Mouse (Mus musculus) liver, embryonic 14.5 days (tissue): Measurements from ENCODE around the gene Slc17a4. TPM values are rescaled to one million over a fixed set of nuclear protein-coding genes. Genes with fewer than 3 reads are reported as not detected.
A peak's percentile ranks its signal among the peaks of the same experiment; 100 is the strongest.

Source experiments
- ATAC-seq: fragments of 200-750 bp; cut with Nextera tagmentation; 2 replicates; pipeline ENCODE4 v1.8.0; 2017; ENCODE audit warnings: moderate number of reproducible peaks, mild to moderate bottlenecking, moderate library complexity; ENCODE audit not compliant: insufficient read depth
- DNase-seq, 3 experiments: peaks; one replicate each; pipeline ENCODE4 v3.0.0-alpha.2; 2012 to 2013; ENCODE audit warnings: low read depth in 3 of 3, low spot score in 3 of 3
- H3K27ac ChIP-seq: fragments of 300-500 bp; sonication (generic); 2 replicates; pipeline ENCODE4 v1.5.1; 2014; ENCODE audit warnings: moderate library complexity, mild to moderate bottlenecking, control low read depth, inconsistent platforms
- H3K27me3 ChIP-seq: fragments of 300-500 bp; sonication (generic); 2 replicates; pipeline ENCODE4 v1.6.1; 2014; ENCODE audit warnings: mild to moderate bottlenecking, low read length, moderate library complexity; ENCODE audit not compliant: control insufficient read depth, insufficient read depth
- H3K36me3 ChIP-seq: fragments of 300-500 bp; sonication (generic); replicated peaks from 2 replicates; pipeline ENCODE4 v1.6.1; 2014; ENCODE audit warnings: low read depth; ENCODE audit not compliant: control insufficient read depth, insufficient read depth
- H3K4me1 ChIP-seq, 2 experiments: fragments of 200-500 bp in 1 of 2; fragments of 300-500 bp in 1 of 2; sonication (generic) in 1 of 2; replicated peaks; 2 replicates each; pipeline ENCODE4 v1.6.1; 2012 to 2014; ENCODE audit warnings: antibody characterized with exemption in 1 of 2, inconsistent platforms in 1 of 2, low read length in 1 of 2; ENCODE audit not compliant: control insufficient read depth in 2 of 2, insufficient read depth in 2 of 2
- H3K4me2 ChIP-seq: fragments of 300-500 bp; sonication (generic); 2 replicates; pipeline ENCODE4 v1.6.1; 2014; ENCODE audit warnings: low read depth, mild to moderate bottlenecking, control low read depth, moderate library complexity
- H3K4me3 ChIP-seq, 2 experiments: fragments of 200-500 bp in 1 of 2; fragments of 300-500 bp in 1 of 2; sonication (generic) in 1 of 2; 2 replicates each; pipeline ENCODE4 v1.5.1; 2012 to 2014; ENCODE audit warnings: low read depth in 2 of 2, low read length in 2 of 2, mild to moderate bottlenecking in 2 of 2, control low read depth in 1 of 2, inconsistent platforms in 1 of 2, moderate library complexity in 1 of 2; ENCODE audit not compliant: insufficient read depth in 1 of 2
- H3K9ac ChIP-seq: fragments of 300-500 bp; sonication (generic); replicated peaks from 2 replicates; pipeline ENCODE4 v1.6.1; 2014; ENCODE audit warnings: mild to moderate bottlenecking, control low read depth, moderate library complexity
- H3K9me3 ChIP-seq: fragments of 300-500 bp; sonication (generic); 2 replicates; pipeline ENCODE4 v1.6.1; 2016; ENCODE audit warnings: low read length, mixed read lengths; ENCODE audit not compliant: control insufficient read depth
- CTCF ChIP-seq: IDR thresholded peaks from 2 replicates; pipeline ENCODE4 v1.5.1; 2016; ENCODE audit warnings: antibody characterized with exemption, low read depth, control low read depth
- EP300 ChIP-seq: IDR thresholded peaks from 2 replicates; pipeline ENCODE4 v1.6.1; 2016; ENCODE audit warnings: antibody characterized with exemption, low read depth
- WGBS: fragments of 180-500 bp; shearing (Covaris S2); extraction: QIAGEN DNeasy Blood & Tissue Kit; methylation state at CpG from one replicate; pipeline ENCODE4 v1.1.7; 2014; ENCODE audit not compliant: insufficient replicate concordance; 5-methylcytosine and 5-hydroxymethylcytosine counted together
- polyA plus RNA-seq, 2 experiments: library from polyadenylated mRNA; depleted of rRNA in 1 of 2; stranded (reverse) in 1 of 2; unstranded in 1 of 2; fragments of >200 nt; fragmentation: Nextera tagmentation in 1 of 2; extraction: Ambion mirVana in 1 of 2; gene quantifications; 2 replicates each; pipeline versions ENCODE4 v1.2.1 to v1.2.3; 2012 to 2014

Slc17a4 gene
- polyA plus RNA-seq, 2 experiments = 0.03 to 0.04 TPM

DNA sequence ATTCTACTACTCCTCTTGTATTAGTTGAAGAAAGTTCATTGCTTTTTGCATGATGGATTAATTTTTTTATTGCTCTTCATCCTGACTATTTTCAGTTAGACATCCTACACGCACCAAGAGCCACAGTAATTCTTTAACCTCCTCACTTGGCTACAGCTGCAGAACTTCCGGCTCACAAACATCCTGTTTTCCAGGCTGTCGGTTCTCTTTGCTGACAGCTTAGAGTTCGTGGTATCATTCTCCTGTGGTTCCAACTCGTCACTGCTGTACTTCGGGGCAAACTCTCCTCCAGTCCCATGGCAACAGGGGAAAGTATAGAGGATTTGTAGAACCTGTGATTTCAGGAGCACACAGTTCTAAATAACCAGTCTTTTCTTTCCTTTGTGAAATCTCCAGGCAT lies 16.6 kb downstream of the Slc17a4 start:
- no peaks in the 10 kb centered on the region for H3K36me3 ChIP-seq
- no peak for ATAC-seq
- H3K9ac ChIP-seq = no peak overlapping the region
- 18% methylated on average over 6 of the region's 6 CpGs for WGBS
- TF ChIP-seq CTCF (no peak), EP300 (no peak)
- no peak overlapping the region for H3K4me3 ChIP-seq
- no peak overlapping the region for H3K27ac ChIP-seq
- no peak overlapping the region for H3K4me2 ChIP-seq
- no peaks in the 10 kb centered on the region; a peak in 2 of 4 replicates for H3K4me1 ChIP-seq
- H3K9me3 ChIP-seq = no peaks in the 10 kb centered on the region
- no peaks in the 10 kb centered on the region for H3K27me3 ChIP-seq
- no peak for DNase-seq

DNA sequence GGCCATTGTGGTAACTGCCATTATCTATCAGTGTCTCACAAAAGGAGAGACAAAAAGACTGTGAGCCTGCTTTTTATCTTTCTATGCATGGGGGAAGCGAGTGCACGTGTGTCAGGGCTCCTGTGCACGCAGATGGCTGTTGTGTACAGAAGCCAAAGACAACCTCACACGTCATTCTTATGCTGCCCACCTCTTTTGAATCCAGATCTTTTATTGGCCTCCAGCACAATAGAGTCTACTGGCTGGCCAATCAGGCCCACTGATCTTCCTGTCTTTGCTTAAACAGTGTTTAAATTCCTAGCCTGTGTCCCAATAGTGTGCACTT lies 21.6 kb downstream of the Slc17a4 start:
- ATAC-seq (no peak; the same call in 1 of the 2 replicates), DNase-seq (no peak)
- no peak overlapping the region for H3K9ac ChIP-seq
- H3K4me3 ChIP-seq = no peak overlapping the region
- TF ChIP-seq EP300 (no peak), CTCF (no peak)
- WGBS = 10% methylated on average over 4 of the region's 4 CpGs
- no peaks in the 10 kb centered on the region for H3K36me3 ChIP-seq
- H3K9me3 ChIP-seq = no peaks in the 10 kb centered on the region
- no peaks in the 10 kb centered on the region for H3K27me3 ChIP-seq
- no peak overlapping the region for H3K4me2 ChIP-seq
- no peaks in the 10 kb centered on the region; a peak in 2 of 4 replicates for H3K4me1 ChIP-seq
- H3K27ac ChIP-seq = no peak overlapping the region

DNA sequence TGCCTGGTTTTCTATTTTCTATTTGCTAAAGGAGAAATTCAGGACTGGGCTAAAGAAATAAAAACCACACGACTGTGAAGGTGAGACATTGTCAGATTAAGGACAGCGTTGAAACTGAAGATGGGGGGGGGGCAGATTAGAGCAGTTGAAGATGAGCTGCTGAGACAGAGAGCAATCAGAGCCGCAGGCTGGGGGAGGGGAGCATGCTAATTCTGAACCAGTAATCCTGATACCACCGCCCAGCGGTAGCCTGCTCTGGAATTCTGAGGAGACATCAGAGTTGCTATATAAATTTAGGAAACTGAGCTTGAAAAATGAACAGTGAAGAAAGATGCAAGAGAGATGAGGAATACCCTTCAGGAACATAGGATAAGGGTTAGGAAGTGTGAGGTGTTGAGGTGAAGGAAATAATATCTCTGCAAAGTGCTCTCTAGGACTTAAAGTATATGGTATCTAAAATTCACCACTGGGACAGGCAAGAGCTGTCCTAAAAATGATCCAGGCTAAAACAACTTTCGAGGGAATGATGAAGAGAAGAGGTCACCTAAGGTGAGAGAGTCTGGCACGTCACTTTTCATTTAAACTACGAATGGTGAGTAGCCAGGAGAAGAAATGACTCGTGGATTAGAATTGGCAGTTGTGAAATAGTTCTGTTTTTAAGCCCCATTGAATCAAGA lies 22.1 kb downstream of the Slc17a4 start:
- TF ChIP-seq EP300 = no peak; the same call in 1 of the 2 replicates
- Histone ChIP-seq H3K27ac (no peak overlapping the region), H3K9ac (no peak overlapping the region), H3K4me2 (no peak overlapping the region), H3K4me1 (no peaks in the 10 kb centered on the region; a peak in 2 of 4 replicates), H3K27me3 (no peaks in the 10 kb centered on the region), H3K4me3 (no peak overlapping the region), H3K9me3 (no peaks in the 10 kb centered on the region), H3K36me3 (no peaks in the 10 kb centered on the region)
- no peak for ATAC-seq
- 38% methylated on average over 9 of the region's 9 CpGs for WGBS
- no peak for DNase-seq

DNA sequence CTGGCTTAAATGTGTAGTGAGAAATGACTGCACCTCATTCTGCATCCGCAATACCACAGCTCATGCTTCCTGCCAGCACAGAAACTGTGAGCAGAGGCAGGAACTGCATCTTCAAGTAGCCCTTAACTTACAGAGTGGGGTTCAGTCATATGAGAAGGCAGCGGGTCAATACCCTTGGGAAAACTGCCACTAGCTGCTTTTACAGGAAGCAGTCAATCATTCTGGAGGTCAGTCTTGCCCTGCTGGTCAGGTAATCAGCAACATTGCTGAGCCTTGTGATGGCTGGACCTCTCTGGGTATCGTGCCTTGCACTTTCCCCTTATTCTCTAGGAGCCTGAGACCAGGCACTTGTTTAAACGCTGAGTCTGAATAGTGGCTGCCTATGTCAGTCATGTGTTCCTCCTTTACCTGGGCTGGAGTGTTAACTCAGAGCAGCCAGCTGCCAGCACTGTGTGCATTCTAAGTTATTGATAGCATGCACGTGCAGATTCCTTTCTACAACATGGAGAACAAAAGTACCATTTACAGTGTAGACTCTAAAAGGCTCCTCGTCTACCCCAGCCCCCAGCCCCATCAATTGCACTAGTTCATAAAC lies 25.7 kb downstream of the Slc17a4 start:
- H3K4me2 ChIP-seq = no peak overlapping the region

DNA sequence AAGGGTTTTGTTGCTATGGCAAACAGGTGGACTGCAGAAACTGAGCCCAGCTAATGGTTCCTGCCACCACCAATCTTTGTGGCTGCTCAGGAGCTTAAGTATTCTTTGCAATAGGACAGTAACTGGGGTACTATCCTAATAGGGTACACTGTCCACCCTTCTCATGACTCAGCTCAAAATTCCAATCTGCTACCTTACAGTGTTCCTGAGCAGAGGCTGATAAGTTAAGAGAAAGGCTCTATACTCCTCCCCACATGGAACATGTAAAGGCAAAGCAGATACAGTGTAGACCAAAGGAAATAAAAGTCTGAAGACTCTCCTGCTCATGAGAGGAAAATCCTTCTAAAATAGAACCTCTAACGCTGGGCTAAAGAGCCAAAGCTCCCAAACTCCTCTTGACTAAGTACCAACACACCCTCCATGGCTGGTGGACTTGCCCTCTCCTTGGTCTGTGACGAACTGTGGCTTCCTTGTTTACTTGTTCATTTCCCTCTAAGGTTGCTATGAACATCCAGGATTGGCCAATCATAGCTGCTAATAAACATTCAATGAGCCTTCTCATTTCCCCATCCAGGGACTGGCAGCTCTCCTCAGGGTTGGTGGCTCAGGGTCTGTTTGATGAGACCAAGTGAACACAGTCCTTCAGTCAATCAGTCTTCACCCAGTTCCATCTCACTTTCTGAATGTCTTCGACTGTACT lies 27.6 kb downstream of the Slc17a4 start:
- H3K4me1 ChIP-seq = peaks cover 0 to 7% of the 10 kb centered on the region in 2 experiments; a peak in 1 of 4 replicates
- H3K4me3 ChIP-seq = no peak overlapping the region
- no peak for DNase-seq
- H3K27ac ChIP-seq = no peak overlapping the region
- H3K9me3 ChIP-seq = no peaks in the 10 kb centered on the region
- TF ChIP-seq CTCF (no peak), EP300 (peak; percentile 15; the same call in 1 of the 2 replicates)
- H3K36me3 ChIP-seq = no peaks in the 10 kb centered on the region
- H3K9ac ChIP-seq = no peak overlapping the region
- H3K27me3 ChIP-seq = no peaks in the 10 kb centered on the region
- no peak overlapping the region for H3K4me2 ChIP-seq
- 47% methylated on average over 3 of the region's 3 CpGs for WGBS
- peak; percentile 53; the same call in 1 of the 2 replicates for ATAC-seq

More for the DNA sequence above, 25.7 kb downstream of the Slc17a4 start:
- no peaks in the 10 kb centered on the region for H3K36me3 ChIP-seq
- H3K27ac ChIP-seq = no peak overlapping the region
- peaks cover 0 to 7% of the 10 kb centered on the region in 2 experiments; a peak in 3 of 4 replicates for H3K4me1 ChIP-seq
- H3K4me3 ChIP-seq = no peak overlapping the region
- H3K27me3 ChIP-seq = no peaks in the 10 kb centered on the region
- no peak overlapping the region for H3K9ac ChIP-seq
- H3K9me3 ChIP-seq = no peaks in the 10 kb centered on the region
- TF ChIP-seq CTCF = no peak
- TF ChIP-seq EP300 = no peak
- ATAC-seq (no peak), DNase-seq (no peak)
- WGBS = 49% methylated on average over 6 of the region's 6 CpGs
